Mouse (Mus musculus) 3T3-L1 (cell line): ENCODE results near the gene Sertad4.
A peak's percentile ranks its signal among the peaks of the same experiment; 100 is the strongest.

Experiments
- DNase-seq: peaks from one replicate; pipeline ENCODE4 v3.0.0-alpha.2; 2015; ENCODE audit warnings: low read depth, low spot score

Gene Sertad4

GRCm38 (mm10) chr1:192812290-192812689, 43.3 kb downstream of the Sertad4 start:
- DNase-seq = no peak

- DNase-seq = peak; percentile 79
Observed at GRCm38 (mm10) chr1:192806168-192807157, 49.1 kb downstream of the Sertad4 start.

- no peak for DNase-seq
Observed at GRCm38 (mm10) chr1:192800338-192800737, 55.2 kb downstream of the Sertad4 start.

GRCm38 (mm10) chr1:192799165-192799991, 56.2 kb downstream of the Sertad4 start:
- DNase-seq = peak; percentile 89

- peak; percentile 99 for DNase-seq
Observed at GRCm38 (mm10) chr1:192798212-192799164, 57.1 kb downstream of the Sertad4 start.

- DNase-seq = no peak
Observed at GRCm38 (mm10) chr1:192797011-192797274, 58.6 kb downstream of the Sertad4 start.

- no peak for DNase-seq
Observed at GRCm38 (mm10) chr1:192796201-192797010, 59.1 kb downstream of the Sertad4 start.

GRCm38 (mm10) chr1:192794957-192795745, 60.4 kb downstream of the Sertad4 start:
- no peak for DNase-seq
